Mouse (Mus musculus) adipocyte (in vitro differentiated cells): ENCODE measurements at regions not wholly inside any gene's neighbourhood (a gene's known extent, or its start where the extent isn't known, plus 50 kb on each side); places are given as distances from the start of the nearest gene placed in this dataset.

Experiments
- DNase-seq: peaks from one replicate; pipeline ENCODE4 v3.0.0-alpha.2; 2016; ENCODE audit warnings: low spot score

DNA sequence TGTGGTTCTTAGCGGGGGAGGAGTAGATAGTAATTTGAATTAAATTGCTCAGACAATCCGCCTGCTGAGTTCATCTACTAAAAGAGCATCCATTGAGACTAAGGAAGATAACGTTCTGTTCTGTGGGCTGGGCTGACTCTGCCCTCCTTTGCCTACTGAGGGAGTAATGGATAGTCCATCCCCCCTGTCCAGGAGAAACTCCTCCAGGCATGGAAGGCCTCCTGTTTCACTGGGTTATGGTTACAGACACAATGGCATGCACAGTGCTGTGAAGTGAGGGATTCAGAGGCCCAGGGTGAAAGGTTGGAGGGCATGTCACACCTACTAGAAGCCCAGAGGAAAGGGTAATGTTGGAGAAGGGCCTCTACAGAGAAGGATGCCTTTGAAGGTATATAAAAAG is 287.2 kb upstream of the Xrcc4 start:
- DNase-seq = no peak

DNA sequence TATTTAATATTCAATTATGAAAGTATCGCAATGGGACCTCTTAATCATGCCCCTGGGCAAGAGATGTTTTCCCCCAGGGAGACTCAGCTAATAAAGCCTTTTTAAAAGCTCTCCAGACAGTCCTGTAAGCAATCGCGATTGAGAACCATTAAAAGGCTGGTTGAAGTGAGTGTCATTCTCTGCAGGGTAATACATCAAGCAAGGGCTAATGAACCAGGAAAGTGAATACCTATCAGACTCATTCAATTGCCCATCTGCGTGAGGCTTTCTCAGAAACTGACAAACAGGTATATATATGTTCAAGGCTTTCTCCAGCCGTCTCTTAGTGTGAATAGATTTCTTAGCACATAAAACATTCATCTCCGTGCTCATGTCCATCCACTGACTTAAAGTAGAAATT is 286.8 kb upstream of the Xrcc4 start:
- no peak for DNase-seq

DNA sequence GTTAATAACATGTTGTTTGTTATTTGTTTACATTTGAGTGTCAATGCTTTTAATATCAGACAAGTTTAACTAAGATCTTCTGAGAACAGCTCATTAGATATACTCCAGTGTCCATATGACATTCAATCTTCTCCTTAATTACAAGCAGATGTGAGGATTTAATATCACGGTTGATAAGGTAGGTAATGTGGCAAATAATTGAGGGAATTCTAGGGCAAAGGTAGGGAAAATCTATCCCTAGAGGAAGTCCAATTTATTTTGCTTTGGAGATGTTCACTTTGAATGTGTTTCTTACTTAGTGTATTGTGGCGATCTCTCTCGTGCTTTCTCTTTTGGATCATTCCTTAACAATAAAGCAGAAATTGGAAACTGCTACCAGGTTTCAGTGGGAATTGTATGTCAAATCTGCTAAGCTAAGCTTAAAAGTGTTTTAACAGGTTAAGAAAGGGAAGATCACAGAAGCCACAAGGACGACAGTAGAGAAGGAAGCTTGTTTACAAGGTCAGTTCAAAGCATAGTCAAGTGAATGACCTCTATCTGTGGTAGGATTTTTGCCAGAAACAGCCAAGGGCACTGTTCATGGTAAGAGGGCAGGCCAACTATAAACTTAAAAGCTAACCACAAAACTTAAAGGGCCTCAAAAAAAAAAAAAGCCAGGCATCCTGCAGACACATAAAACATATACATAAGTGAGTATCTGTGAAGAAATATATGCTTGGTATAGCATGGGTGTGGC is 282.2 kb upstream of the Xrcc4 start:
- no peak for DNase-seq

DNA sequence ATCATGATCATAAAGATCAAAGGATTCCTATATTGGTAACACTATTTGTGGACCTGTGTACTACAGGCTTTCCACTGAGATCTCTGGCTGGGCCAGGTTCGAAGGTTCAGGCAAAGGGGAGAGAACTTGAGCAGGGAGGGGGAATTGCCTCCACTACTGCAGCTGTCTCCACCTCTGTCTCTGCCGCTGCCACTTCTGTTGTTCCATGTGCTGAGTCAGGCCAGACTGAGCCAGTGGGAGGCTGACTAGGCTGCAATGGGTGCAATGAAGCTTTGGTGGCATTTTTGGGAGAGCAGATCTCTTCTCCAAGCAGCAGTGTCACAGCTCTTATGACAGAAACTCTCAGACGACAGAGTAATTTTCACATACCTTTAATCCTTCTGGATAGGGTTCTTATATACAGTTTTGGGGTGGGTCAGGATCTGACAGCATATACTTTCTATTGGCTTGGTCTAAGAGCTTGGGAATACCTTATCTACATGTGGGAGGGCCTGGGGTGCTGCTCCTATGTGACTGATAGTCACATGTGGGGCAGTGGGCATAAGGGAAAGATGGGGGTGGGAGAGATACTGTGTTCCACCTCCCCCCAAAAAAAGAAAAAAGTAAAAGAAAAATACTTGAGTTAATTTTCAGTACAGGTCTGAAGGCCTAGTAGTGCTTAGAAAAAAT is 281.5 kb upstream of the Xrcc4 start:
- no peak for DNase-seq

DNA sequence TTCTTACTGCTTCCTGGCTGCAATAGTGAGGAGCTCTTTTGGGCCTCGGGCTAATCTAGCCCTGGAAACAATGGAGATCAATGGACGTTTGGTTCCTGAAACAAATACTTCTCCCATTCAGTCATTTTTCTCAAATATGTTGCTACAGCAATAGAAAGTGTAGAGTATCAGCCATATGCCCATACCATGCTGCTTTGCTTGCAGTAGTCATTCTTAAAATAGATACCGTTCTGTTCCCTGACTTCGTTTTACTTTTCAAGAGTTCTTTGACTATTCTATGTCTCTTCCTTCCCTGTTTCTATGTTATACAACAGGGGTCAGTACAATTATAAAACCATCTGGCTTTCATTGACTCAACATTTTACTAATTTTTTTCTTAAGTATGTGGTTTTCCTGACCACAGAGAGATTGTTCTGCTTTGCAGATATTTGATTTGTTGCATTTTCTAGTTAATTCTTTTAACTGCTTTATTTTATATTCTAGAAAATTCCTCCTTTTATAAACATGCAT is 275.2 kb upstream of the Xrcc4 start:
- DNase-seq = no peak

DNA sequence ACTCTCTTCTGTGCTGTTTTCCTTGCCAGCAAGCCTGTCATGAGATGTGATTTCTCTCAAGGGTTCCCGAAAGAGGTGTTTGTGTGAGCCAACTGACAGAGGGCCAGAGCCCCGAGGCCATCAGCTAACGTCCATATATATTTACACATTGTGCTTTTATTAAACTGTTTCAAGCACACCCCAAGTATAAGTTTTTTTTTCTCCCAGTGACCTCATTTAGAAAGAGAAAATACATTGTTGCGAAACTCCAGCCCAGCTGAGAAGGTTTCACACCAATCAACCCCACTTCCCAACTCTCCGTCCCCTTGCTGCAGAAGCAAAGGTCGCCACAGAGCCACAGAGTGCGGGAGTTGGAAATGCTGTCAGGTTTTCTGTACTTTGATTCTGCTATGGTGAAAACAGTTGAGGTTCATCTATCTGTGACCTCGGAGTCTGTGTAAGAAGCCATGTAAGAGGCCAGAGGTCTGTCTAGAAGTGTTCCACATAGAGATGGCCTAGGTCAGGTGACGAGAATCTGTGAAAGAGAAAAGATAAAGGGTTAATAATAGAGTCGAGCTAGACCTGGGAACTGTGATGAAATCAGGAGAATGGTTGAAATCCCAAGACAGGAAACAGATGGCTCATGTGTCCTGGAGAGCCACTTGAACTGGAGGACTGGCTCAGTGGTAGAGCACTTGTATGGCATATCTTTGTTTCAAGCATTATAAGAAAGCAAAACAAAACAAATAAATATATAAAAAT is 270.6 kb upstream of the Xrcc4 start:
- peak; percentile 91 for DNase-seq

DNA sequence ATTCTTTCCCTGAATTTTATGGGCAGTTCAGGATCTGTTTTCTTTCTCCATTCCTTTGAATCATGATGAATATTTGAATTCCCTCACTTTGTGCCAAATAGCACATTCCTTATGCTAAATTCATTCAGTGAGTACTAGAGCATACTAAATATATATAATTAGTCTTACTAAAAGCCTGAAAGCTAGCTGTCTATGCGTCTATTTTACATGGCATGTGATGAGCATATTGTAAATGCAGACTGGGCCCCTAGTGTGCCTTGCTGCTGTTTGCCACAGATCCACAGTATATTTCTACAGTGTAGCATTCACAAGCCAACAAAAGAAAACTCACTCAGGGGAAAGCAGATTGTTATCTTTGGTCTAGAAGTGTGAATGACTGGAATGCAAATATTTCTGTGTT is 268.7 kb upstream of the Xrcc4 start:
- DNase-seq = no peak

DNA sequence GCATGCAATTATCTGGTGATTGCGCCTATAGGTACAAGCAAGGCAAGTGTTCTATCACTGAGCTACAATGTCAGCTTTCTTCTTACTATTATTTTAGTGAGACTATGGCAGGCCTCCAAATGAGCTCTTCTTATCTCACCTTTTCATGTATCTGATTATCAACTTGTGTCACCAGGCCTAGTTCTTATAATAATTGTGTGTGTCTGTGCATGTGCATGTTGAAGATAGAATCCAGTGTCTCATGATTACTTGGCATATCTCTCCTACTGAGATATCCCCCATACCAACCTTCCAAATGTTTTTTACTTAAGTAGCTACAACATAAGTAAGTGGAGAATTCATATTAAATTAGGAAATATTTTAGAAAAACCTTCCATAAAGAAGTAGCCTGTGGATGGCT is 266.2 kb upstream of the Xrcc4 start:
- no peak for DNase-seq

DNA sequence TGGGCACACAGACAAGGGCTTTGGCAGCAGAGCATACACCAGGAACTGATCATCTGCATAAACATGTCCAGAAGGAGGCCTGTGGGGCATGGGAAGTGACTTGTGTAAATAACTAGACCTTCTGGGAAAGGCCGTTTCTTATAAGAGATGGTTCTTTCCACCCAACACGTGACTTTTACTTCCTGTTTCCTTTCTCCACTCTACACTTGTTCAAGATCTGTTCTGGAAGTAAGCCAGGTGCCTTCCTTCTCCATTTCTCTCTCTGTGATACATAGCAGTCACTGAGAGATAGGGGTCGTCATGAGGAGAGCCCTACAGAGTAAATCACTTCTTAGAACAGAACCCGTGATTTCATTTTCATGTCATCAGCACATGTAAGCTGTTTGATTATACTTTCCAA is 253.4 kb upstream of the Xrcc4 start:
- no peak for DNase-seq

DNA sequence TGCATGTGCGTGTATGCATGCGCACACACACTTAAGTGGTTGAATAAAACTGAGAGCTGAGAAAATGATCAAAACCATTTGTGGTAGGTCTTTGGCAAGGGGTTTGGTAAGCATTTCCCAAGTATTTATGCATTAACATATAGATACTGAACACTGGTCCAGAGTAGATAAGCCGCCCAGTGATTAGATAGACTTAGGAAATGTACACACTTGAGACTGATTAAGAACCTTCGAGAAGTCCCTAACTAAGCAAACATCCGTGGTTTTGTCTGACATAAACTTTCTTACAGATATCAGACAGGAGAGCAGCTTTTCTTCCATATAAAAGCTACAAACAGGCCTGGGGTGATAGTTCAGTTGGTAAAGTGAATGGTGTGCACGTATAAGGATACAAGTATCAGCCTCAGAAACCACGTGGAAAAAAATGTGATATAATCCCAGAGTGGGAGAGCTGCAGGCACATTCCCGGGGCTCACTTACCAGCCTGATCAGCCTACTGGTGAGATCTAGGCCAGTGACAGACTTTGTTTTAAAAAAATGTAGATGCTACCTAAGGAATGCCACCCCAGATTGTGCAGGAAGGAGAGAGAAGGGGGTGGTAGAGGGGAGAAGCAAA is 252.3 kb upstream of the Xrcc4 start:
- no peak for DNase-seq

DNA sequence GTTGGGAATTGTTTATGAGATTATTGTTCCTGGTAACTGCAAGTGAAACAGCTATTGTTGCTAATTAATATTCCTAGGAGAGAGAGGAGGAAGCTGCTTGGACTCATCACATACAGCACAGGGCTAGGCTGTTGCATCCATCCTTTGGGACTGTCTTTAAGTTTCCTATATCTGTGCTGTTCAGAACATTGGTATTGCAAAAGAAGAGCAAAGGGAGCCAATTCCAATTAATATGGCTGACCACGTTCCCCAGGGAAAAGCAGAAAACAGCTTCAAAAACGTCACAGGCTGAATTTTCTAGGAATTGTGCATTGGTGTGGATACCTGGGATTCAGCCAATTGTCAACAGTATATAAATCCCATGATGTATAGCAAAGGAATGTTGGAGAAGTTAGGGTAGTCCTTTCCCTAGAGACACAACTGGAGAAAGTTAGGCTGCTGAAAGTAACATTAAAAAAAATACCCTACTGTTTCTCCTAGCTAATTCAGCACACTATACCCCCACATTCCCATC is 251.3 kb upstream of the Xrcc4 start:
- peak; percentile 36 for DNase-seq

DNA sequence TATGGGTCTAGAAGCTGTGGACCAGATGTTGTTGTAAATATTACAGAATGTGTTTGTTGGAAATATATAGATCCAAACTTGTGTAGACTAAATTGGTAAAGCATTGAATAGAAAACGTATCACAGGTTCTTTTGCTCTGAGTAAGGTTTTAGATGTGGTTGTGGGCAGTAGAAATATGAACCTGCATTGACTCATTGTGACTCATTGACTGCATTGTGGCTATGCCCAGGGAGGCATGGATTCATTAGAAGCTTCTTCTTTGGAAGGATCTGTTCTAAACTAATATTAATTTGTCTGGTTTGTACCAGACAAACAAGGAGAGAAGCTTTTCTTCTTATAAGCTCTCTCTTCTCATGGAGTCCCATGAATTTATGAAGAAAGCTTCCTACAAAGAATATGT is 248.2 kb upstream of the Xrcc4 start:
- no peak for DNase-seq

DNA sequence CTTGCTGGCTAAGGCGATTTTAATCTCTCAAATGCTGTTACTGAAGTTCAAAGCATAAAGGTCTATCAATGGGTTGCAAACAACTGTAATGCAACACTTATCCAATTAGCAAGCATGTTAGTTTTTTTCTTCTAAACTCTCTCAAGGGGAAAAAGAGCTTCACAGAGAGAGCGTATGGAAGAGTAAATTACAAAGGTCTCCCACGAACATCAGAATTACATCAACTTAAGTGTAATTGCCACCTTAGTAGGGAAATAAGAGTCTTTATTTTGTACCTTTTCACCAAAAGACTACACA is 246.3 kb upstream of the Xrcc4 start:
- DNase-seq = no peak

DNA sequence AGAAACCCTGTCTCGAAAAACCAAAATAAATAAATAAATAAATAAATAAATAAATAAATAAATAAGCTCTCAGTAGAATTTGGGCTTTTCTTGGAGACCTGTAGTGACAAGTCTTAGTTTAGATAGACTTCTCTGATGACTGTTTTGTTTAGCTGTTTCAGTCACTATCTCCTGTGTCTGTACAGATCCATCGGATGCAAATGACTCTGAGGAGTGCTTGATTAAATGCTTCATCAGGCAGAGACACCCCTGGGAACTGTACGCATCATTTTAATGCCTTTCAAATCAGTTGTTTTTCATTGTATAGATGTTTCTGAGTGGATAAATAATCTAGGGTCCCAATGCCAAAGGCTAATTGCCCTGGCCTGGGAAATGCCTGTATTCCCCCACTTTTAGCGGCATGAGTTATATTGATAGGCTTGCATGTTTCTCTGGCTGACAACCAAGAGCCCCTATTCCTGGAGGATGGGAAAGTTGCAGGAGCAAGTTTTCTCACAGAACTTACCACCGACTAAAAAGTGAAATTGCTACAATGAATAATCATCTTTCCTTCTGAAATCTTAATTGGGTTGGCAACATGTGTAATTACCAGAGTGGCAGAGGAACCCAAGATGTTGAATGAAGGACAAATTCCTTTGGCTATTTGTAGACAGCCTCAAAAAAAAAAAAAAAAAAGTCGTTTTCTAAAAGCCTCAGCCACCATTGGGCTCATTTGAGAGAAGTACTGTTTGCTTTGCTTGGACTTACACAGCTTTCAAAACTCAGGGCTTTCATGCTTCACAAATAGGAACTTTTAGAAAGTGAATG is 245.7 kb upstream of the Xrcc4 start:
- no peak for DNase-seq

DNA sequence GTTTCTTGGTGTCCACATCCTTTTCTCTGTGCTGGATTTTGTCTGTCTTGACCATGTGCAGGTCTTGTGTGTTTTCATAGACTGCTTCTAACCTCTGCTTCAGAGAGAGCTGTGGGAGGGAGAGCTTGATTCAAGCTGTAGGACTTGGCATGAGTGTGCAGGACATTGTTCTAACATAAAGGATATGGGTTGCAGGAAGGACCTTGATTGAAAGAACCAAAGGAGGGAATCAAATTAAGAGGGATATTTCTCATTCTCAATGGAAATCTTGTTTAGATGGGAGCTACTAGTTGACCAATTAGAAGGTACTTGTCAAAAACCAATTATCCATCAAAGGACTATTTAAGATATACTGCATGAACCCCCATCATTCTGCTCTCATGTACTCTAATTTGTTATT is 244.9 kb upstream of the Xrcc4 start:
- no peak for DNase-seq

DNA sequence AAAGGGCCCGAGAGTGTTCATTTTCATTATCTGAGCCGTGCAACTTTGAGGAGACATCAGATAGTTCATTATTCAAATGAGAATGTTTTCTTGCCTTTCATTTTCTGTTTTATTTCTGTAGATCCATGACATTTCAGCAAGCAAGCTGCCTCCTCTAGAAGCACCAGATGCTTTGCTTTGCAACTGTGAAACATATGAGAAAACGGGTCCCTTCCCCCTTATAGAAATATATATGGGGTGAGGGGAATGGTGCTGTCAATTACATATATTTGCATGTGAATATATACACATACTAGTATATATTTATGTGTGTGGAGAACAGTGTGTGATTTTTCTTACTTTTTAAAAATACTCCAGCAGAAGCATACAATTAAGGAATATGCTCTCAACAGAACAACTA is 235.8 kb upstream of the Xrcc4 start:
- DNase-seq = no peak

DNA sequence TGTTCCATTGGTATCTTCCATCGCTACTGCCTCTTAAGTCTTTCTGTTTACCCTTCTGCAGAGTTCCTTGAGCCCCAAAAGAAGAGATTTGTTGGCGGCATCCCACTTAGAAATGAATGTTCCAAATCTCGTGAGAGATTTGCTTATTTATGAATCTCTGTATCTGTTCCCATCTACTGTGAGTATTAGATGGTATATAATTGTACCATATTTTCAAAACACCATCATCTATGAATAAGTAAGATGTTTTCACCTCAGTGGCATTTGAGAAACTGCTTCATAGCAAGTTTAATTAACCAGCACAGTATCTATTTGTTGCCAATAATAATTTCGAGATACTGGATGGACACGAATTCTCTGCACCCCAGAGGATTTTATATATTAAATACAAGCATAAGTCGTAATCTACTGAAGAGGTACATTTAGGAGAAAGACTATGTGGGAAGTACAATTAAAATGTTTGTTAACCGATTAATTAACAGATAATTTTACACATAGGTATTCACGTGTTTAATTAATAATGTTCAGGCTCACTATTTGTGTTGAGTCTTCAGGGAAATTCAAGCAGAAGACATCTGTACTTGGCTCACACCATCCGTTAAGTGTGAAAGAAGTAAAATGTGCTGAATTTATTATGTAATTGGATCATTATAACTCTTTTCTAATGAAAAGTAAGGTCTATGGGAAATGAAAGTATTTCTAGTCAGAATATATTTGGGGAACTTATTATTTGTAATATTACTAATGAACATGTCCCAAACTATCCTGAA is 224.0 kb upstream of the Xrcc4 start:
- DNase-seq = no peak

DNA sequence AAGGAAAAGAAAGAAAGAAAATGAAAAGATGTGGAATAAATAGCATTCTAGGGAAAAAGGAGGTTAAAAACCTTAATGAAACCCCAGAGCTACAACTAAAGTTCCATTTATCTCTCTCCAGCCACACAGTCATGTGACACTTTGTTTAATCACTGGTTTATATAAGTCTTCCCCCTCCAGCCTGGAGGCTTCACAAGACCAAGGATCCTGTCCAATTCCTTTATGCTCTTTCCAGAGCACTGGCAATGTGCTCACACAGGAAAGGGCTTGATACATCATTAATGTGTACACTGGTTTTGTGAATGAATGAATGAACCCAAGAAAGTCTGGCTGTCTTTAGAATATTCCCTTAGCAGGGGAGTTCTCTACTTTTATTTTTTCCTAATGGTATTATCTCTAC is 221.1 kb upstream of the Xrcc4 start:
- peak; percentile 48 for DNase-seq

DNA sequence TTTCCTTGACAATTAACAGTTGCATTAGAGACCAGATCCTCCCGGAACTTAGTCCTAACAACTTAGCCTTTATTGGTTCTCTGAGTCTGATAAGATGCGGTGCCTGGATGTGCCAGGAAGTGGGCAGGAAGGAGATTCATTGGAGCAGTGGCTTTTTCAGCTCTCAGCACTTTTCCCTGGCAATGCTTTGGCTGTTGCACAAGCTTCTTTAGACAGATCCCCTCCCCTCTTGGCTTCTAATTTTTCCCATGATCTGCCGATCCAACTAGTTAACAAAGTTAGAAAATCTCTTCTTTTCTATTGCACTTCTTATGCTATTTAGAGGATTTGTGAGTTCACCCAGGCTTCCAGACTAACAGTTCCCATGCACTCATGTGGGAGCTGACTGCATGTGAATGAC is 211.1 kb upstream of the Xrcc4 start:
- peak; percentile 87 for DNase-seq

DNA sequence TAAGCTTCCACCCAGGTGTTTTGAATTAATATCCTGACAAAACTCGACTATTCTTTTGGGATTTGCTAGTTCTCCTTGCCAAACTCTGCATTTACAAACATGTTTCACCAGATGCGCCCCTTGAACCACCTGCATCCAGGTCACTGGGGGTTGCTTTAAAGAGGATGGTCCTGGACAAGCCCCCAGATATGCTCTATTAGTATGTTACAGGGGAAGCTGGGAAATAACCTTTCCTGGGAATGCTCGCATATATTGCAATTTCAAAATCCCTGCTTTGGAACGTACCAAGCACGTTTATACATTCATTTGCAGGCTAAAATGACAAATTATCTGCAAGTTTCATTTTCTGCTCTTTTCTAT is 205.2 kb upstream of the Xrcc4 start:
- DNase-seq = no peak
